Mouse (Mus musculus) ES-E14 (cell line): ENCODE results near the gene Aco1.

ENCODE experiments used
- CHD2 ChIP-seq: IDR thresholded peaks from 2 replicates; pipeline ENCODE4 v1.6.1; 2014; ENCODE audit warnings: mild to moderate bottlenecking, low read depth, low read length, inconsistent platforms
- HCFC1 ChIP-seq: IDR thresholded peaks from 2 replicates; pipeline ENCODE4 v1.6.1; 2012; ENCODE audit warnings: low read length, inconsistent platforms, borderline replicate concordance; ENCODE audit not compliant: insufficient read depth
- MAFK ChIP-seq: IDR thresholded peaks from 2 replicates; pipeline ENCODE4 v1.6.1; 2014; ENCODE audit warnings: mild to moderate bottlenecking, low read depth, low read length, inconsistent platforms; ENCODE audit not compliant: insufficient read depth
- ZNF384 ChIP-seq: IDR thresholded peaks from 2 replicates; pipeline ENCODE4 v1.6.1; 2012; ENCODE audit warnings: low read depth, low read length, inconsistent platforms

DNA sequence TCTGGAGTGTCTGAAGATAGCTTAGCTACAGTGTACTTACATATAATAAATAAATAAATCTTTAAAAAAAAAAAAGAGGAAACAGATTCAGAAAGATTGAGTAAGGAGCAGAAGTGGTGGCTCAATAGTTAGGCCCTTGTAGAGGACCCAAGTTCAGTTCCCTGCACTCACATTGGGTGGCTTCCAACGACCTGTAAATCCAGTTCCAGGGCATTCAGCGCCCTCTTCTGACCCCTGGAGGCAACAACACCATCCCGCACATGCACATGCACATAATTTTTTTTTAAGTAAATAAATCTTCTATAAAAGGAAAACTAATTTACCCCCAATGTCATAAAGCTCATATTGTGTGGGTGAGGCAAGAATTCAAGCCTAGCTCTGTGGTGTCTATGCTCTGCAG is 75.0 kb downstream of the Aco1 start:
- TF ChIP-seq HCFC1 (no peak), ZNF384 (no peak), CHD2 (no peak), MAFK (no peak)
